Mouse (Mus musculus): ENCODE results near the gene Gm20547.
"Not testable (repeated sequence)": the region's sequence is repeated elsewhere in the genome, so short reads cannot be mapped to it uniquely, and the experiment has no call there.

- not testable (repeated sequence) for TF ChIP-seq CTCF (conservative IDR thresholded peaks at IDR 0.05; ENCODE audit: insufficient read depth, insufficient read length, low read depth, low read length); POLR2A (IDR thresholded peaks at IDR 0.05; ENCODE audit: low read depth, low read length)
Measured at GRCm38 (mm10) chr17:34901948-34902347, 20.1 kb upstream of the Gm20547 start.
